Mouse (Mus musculus): ENCODE measurements around the gene Psmb8.
"Not testable (repeated sequence)": the region's sequence is repeated elsewhere in the genome, so short reads cannot be mapped to it uniquely, and the experiment has no call there.

DNA sequence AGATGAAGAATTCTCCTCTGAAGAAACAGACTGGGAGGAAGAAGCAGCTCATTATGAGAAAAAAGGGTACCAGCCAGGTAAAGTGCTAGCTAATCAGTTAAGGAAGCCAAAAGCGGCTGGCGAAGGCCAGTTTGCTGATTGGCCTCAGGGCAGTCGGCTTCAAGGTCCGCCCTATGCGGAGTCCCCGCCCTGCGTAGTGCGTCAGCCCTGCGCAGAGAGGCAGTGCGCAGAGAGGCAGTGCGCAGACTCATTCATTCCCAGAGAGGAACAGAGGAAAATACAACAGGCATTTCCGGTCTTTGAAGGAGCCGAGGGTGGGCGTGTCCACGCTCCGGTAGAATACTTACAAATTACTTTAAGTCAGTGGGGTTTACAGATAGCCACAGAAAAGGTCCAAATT lies 22.9 kb downstream of the Psmb8 start:
- TF ChIP-seq CTCF (IDR thresholded peaks at IDR 0.05; ENCODE audit: borderline replicate concordance, insufficient read depth, low read length); POLR2A (IDR thresholded peaks at IDR 0.05; ENCODE audit: low read depth, low read length): not testable (repeated sequence)
